Mouse (Mus musculus): ENCODE measurements at regions not wholly inside any gene's neighbourhood (a gene's known extent, or its start where the extent isn't known, plus 50 kb on each side); places are given as distances from the start of the nearest gene placed in this dataset.
"Not testable (repeated sequence)": the region's sequence is repeated elsewhere in the genome, so short reads cannot be mapped to it uniquely, and the experiment has no call there.

GRCm38 (mm10) chr13:12693593-12694118 lies 106.2 kb downstream of the Prl2c3 start:
- not testable (repeated sequence) for TF ChIP-seq MAFK (IDR thresholded peaks at IDR 0.05; ENCODE audit: insufficient read depth, low read depth, low read length); CHD2 (IDR thresholded peaks at IDR 0.05; ENCODE audit: low read depth, low read length); ZC3H11A (IDR thresholded peaks at IDR 0.05; ENCODE audit: borderline replicate concordance, low read depth, low read length); ZNF384 (IDR thresholded peaks at IDR 0.05; ENCODE audit: low read depth, low read length); HCFC1 (IDR thresholded peaks at IDR 0.05; ENCODE audit: borderline replicate concordance, insufficient read depth, low read length)
